21 mouse cellular contexts compared by ENCODE assay signal in genomic region chr3:21356150-21356549, GRCm38 (mm10).
DNase-seq lines count a peak whose midpoint lies in the region; ATAC-seq and TF ChIP-seq lines count a peak whose summit lies in the region.
"Had no signal": no experiment of that assay in that cellular context is flagged by ENCODE, and none has a peak within 500 bp of the region (broad histone marks: within the 10 kb centered on the region; RNA-seq: fewer than 3 reads in every experiment).

No protein-coding gene starts in this region.

- H3K4me2 ChIP-seq in hindbrain, embryonic 13.5 days, result no peak overlapping the region
- no peak overlapping the region for H3K4me2 ChIP-seq in hindbrain, embryonic 16.5 days (ENCODE audit: low read length)
- H3K4me2 ChIP-seq in neural tube, embryonic 13.5 days, result no peak overlapping the region
- no peak overlapping the region for H3K4me2 ChIP-seq in intestine, embryonic 14.5 days (ENCODE audit: low read length)
- H3K4me2 ChIP-seq: embryonic facial prominence, embryonic 12.5 days; neural tube, embryonic 12.5 days had no signal

- no peaks in the 10 kb centered on the region for H3K36me3 ChIP-seq in hindbrain, embryonic 13.5 days
- no peaks in the 10 kb centered on the region for H3K36me3 ChIP-seq in hindbrain, embryonic 16.5 days (ENCODE audit: control insufficient read depth, insufficient read depth, low read length)
- H3K36me3 ChIP-seq in neural tube, embryonic 13.5 days, result no peaks in the 10 kb centered on the region
- no peaks in the 10 kb centered on the region for H3K36me3 ChIP-seq in intestine, embryonic 14.5 days (ENCODE audit: control insufficient read depth, insufficient read depth, low read length)
- no peaks in the 10 kb centered on the region for H3K36me3 ChIP-seq in small intestine, adult 2 months (ENCODE audit: control insufficient read depth, insufficient read depth, low read length)
- H3K36me3 ChIP-seq in thymus, adult 2 months (ENCODE audit: control insufficient read depth, insufficient read depth, low read length), result no peaks in the 10 kb centered on the region
- H3K36me3 ChIP-seq: embryonic facial prominence, embryonic 12.5 days; G1E; heart, embryonic 10.5 days; neural tube, embryonic 12.5 days had no signal

- TF ChIP-seq CTCF in small intestine, adult 2 months (IDR thresholded peaks at IDR 0.05; ENCODE audit: extremely low read depth, insufficient read length, insufficient replicate concordance, low read depth, low read length), result no peak
- TF ChIP-seq CTCF in thymus, adult 2 months (IDR thresholded peaks at IDR 0.05; ENCODE audit: borderline replicate concordance, control insufficient read depth, extremely low read depth, insufficient read depth, low read length, poor library complexity), result no peak

- no peak overlapping the region for H3K9ac ChIP-seq in hindbrain, embryonic 13.5 days
- no peak overlapping the region for H3K9ac ChIP-seq in hindbrain, embryonic 16.5 days (ENCODE audit: low read depth, low read length)
- H3K9ac ChIP-seq in neural tube, embryonic 13.5 days, result no peak overlapping the region
- no peak overlapping the region for H3K9ac ChIP-seq in intestine, embryonic 14.5 days (ENCODE audit: low read length)
- H3K9ac ChIP-seq: embryonic facial prominence, embryonic 12.5 days; neural tube, embryonic 12.5 days had no signal

- H3K27ac ChIP-seq in hindbrain, embryonic 13.5 days, result 0 out of 2 replicates have a peak overlapping the region, but pooled peaks have one; percentile 45
- H3K27ac ChIP-seq in hindbrain, embryonic 16.5 days (ENCODE audit: low read depth, low read length), result no peak overlapping the region
- H3K27ac ChIP-seq in neural tube, embryonic 13.5 days (replicated peaks), result peak overlapping the region; percentile 64
- no peak overlapping the region for H3K27ac ChIP-seq in intestine, embryonic 14.5 days (ENCODE audit: low read depth)
- H3K27ac ChIP-seq in small intestine, adult 2 months (ENCODE audit: insufficient read depth, low read depth, low read length), result peak overlapping the region; percentile 80
- no peak overlapping the region for H3K27ac ChIP-seq in thymus, adult 2 months (ENCODE audit: control insufficient read depth, insufficient read depth, low read length)
- H3K27ac ChIP-seq: embryonic facial prominence, embryonic 12.5 days; gastrocnemius, adult 2 months; heart, embryonic 10.5 days; neural tube, embryonic 12.5 days had no signal

- H3K4me3 ChIP-seq in hindbrain, embryonic 13.5 days, result no peak overlapping the region
- no peak overlapping the region for H3K4me3 ChIP-seq in hindbrain, embryonic 16.5 days (ENCODE audit: low read length)
- no peak overlapping the region for H3K4me3 ChIP-seq in neural tube, embryonic 13.5 days
- no peak overlapping the region for H3K4me3 ChIP-seq in intestine, embryonic 14.5 days (ENCODE audit: low read depth, low read length)
- no peak overlapping the region for H3K4me3 ChIP-seq in small intestine, adult 2 months (ENCODE audit: low read depth, low read length)
- no peak overlapping the region for H3K4me3 ChIP-seq in thymus, adult 2 months (ENCODE audit: control insufficient read depth, insufficient read depth, low read length)
- H3K4me3 ChIP-seq: embryonic facial prominence, embryonic 12.5 days; erythroblast, embryonic 14.5 days; gastrocnemius, adult 2 months; heart, embryonic 10.5 days; neural tube, embryonic 12.5 days had no signal

- no peaks in the 10 kb centered on the region for H3K9me3 ChIP-seq in hindbrain, embryonic 13.5 days
- no peaks in the 10 kb centered on the region for H3K9me3 ChIP-seq in hindbrain, embryonic 16.5 days (ENCODE audit: control insufficient read depth, low read length)
- H3K9me3 ChIP-seq in neural tube, embryonic 13.5 days, result no peaks in the 10 kb centered on the region
- H3K9me3 ChIP-seq in intestine, embryonic 14.5 days (ENCODE audit: control insufficient read depth, low read length), result no peaks in the 10 kb centered on the region
- H3K9me3 ChIP-seq: embryonic facial prominence, embryonic 12.5 days; G1E; heart, embryonic 10.5 days; neural tube, embryonic 12.5 days had no signal

- H3K27me3 ChIP-seq in hindbrain, embryonic 13.5 days, result no peaks in the 10 kb centered on the region
- H3K27me3 ChIP-seq in hindbrain, embryonic 16.5 days (replicated peaks; ENCODE audit: control insufficient read depth, insufficient read depth, low read length), result no peaks in the 10 kb centered on the region
- no peaks in the 10 kb centered on the region for H3K27me3 ChIP-seq in neural tube, embryonic 13.5 days
- H3K27me3 ChIP-seq in intestine, embryonic 14.5 days (replicated peaks; ENCODE audit: control insufficient read depth, insufficient read depth, low read length), result no peaks in the 10 kb centered on the region
- H3K27me3 ChIP-seq in small intestine, adult 2 months (ENCODE audit: control insufficient read depth, insufficient read depth, low read length), result no peaks in the 10 kb centered on the region
- no peaks in the 10 kb centered on the region for H3K27me3 ChIP-seq in thymus, adult 2 months (ENCODE audit: control insufficient read depth, insufficient read depth, low read length)
- H3K27me3 ChIP-seq: embryonic facial prominence, embryonic 12.5 days; neural tube, embryonic 12.5 days had no signal

- DNase-seq in neural tube, embryonic 10.5 days (ENCODE audit: extremely low spot score, low spot score), result no peak
- no peak for DNase-seq in intestine, embryonic 14.5 days (ENCODE audit: low spot score)
- DNase-seq in thymus, adult 2 months, result no peak
- DNase-seq in urinary bladder, adult 18-20 months (ENCODE audit: low spot score in 2 of 2), result no peak
- DNase-seq: adrenal gland, adult 8-10 months; cerebellum, adult 11-12 months; gastrocnemius, adult 2 months; kidney, adult 18-20 months; kidney, postnatal 4 days; layer of hippocampus, adult 9-11 months; lung, postnatal 4 days had no signal

- TF ChIP-seq POLR2A in small intestine, adult 2 months (IDR thresholded peaks at IDR 0.05; ENCODE audit: low read depth, low read length), result no peak
- no peak for TF ChIP-seq POLR2A in thymus, adult 2 months (IDR thresholded peaks at IDR 0.05; ENCODE audit: control insufficient read depth, extremely low read depth, insufficient read depth, low read length, poor library complexity)

- 83% methylated on average over 3 of the region's 3 CpGs for WGBS in hindbrain, embryonic 13.5 days
- WGBS in hindbrain, embryonic 16.5 days, result 81% methylated on average over 3 of the region's 3 CpGs
- WGBS in neural tube, embryonic 13.5 days, result 69% methylated on average over 3 of the region's 3 CpGs
- 76% methylated on average over 3 of the region's 3 CpGs for whole genome bisulfite sequencing in intestine, embryonic 14.5 days
- 22% methylated on average over 3 of the region's 3 CpGs for WGBS in small intestine, adult 2 months
- 81% methylated on average over 3 of the region's 3 CpGs for WGBS in thymus, adult 2 months

- ATAC-seq in hindbrain, embryonic 13.5 days (ENCODE audit: low FRiP score), result no peak
- ATAC-seq in hindbrain, embryonic 16.5 days, result no peak
- ATAC-seq in neural tube, embryonic 13.5 days (ENCODE audit: low read depth), result no peak
- peak; percentile 79 for ATAC-seq in intestine, embryonic 14.5 days (replicated peaks; ENCODE audit: low FRiP score, low TSS enrichment, low read depth)
- ATAC-seq: activated CD4-positive, CD25-positive, alpha-beta regulatory T cell, adult 4 months had no signal

- H3K4me1 ChIP-seq in hindbrain, embryonic 13.5 days (replicated peaks), result peaks cover 10% of the 10 kb centered on the region
- peaks cover 7% of the 10 kb centered on the region for H3K4me1 ChIP-seq in hindbrain, embryonic 16.5 days (ENCODE audit: control insufficient read depth, insufficient read depth, low read depth, low read length)
- peaks cover 5% of the 10 kb centered on the region for H3K4me1 ChIP-seq in neural tube, embryonic 13.5 days (replicated peaks)
- no peaks in the 10 kb centered on the region for H3K4me1 ChIP-seq in intestine, embryonic 14.5 days (replicated peaks; ENCODE audit: control insufficient read depth, insufficient read depth, low read length)
- H3K4me1 ChIP-seq in small intestine, adult 2 months (ENCODE audit: control insufficient read depth, insufficient read depth, insufficient read length, low read length), result peaks cover 4% of the 10 kb centered on the region; the same call in 1 of the 2 replicates
- H3K4me1 ChIP-seq in thymus, adult 2 months (replicated peaks; ENCODE audit: control insufficient read depth, insufficient read depth, low read length), result no peaks in the 10 kb centered on the region
- H3K4me1 ChIP-seq: embryonic facial prominence, embryonic 12.5 days; heart, embryonic 10.5 days; neural tube, embryonic 12.5 days had no signal

Comparison
In these comparisons a context has a peak if more than half of its experiments do, and no peak if none do; other contexts are left out.
1. H3K27ac ChIP-seq: peak in hindbrain, embryonic 13.5 days (single experiment), neural tube, embryonic 13.5 days (single experiment) and small intestine, adult 2 months (single experiment); none in hindbrain, embryonic 16.5 days (single experiment), intestine, embryonic 14.5 days (single experiment) and thymus, adult 2 months (single experiment).